Mouse (Mus musculus) stomach, postnatal 0 days (tissue): ENCODE data around the gene Mmd2.

Source experiments
- CTCF ChIP-seq: IDR thresholded peaks from 2 replicates; pipeline ENCODE4 v1.5.1; 2016; ENCODE audit warnings: antibody characterized with exemption, low read depth, mild to moderate bottlenecking, moderate library complexity
- EP300 ChIP-seq: optimal IDR thresholded peaks from 2 replicates; pipeline ENCODE3; 2016; ENCODE audit warnings: antibody characterized with exemption

GRCm38 (mm10) chr5:142596723-142597122 lies 11.9 kb downstream of the Mmd2 start:
- TF ChIP-seq EP300 = no peak
- no peak for TF ChIP-seq CTCF
